Mouse (Mus musculus) right cerebral cortex, adult 18-20 months (tissue): ENCODE measurements around the gene Mfsd1.

Experiments used
- DNase-seq: peaks from one replicate; pipeline ENCODE4 v3.0.0; 2022; ENCODE audit warnings: mixed read lengths

Gene Mfsd1

GRCm38 (mm10) chr3:67643135-67643534 lies 60.6 kb downstream of the Mfsd1 start:
- peak; percentile 21 for DNase-seq

GRCm38 (mm10) chr3:67645640-67646466 lies 63.3 kb downstream of the Mfsd1 start:
- DNase-seq = no peak
